Mouse (Mus musculus): ENCODE data around the gene Smim6.

- TF ChIP-seq CTCF (IDR thresholded peaks at IDR 0.05; ENCODE audit: low read depth) (no peak), EP300 (IDR thresholded peaks at IDR 0.05; ENCODE audit: low read depth) (no peak)
These were observed 13.4 kb upstream of the Smim6 start for GRCm38 (mm10) chr11:115898446-115898845.

All from liver, postnatal 0 days (tissue).